Mouse (Mus musculus): Measurements from ENCODE around the gene Cbfa2t3. TPM values are rescaled to one million over a fixed set of nuclear protein-coding genes. Genes with fewer than 3 reads are reported as not detected.

Gene Cbfa2t3
- total and polyA plus RNA-seq, 2 experiments from 2014 or later = 10.0 to 12.6 TPM

DNA sequence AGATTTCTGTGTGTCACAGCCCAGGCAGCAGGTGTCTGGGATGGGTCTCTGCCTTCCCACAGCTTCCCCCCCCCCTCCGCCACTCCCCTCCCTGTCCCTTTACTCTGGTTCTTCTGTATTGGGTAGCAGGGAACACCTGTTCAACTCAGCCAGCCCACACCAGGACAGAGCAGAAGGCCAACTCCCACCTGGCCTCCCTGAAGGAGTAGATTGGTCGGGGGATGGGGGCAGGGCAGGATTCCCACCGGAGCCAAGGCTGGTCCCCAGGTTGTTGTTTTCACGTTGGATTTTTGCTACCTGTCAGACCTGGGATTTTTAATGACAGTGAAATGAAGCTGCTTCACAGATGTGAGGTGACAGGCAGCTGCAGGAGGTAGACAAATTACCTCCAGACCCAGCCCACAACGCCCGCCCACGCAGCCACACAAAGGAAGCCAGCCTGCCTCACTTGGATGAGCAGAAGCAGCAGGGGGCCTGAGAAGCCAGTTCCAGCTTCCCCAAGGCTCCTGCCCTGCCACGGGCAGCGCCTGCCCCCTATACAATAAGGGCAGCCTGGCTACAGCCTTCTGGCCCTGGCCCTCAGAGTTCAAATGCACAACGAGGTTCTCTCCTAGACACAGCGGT lies 40.3 kb upstream of the Cbfa2t3 start:
- ATAC-seq (no peak), DNase-seq (ENCODE audit: low spot score) (peak; percentile 66)
- Histone ChIP-seq H3K27ac (peak overlapping the region; percentile 45; the same call in 1 of the 2 replicates), H3K4me2 (ENCODE audit: low read depth, low read length) (no peak overlapping the region), H3K27me3 (ENCODE audit: insufficient read depth, low read length) (no peaks in the 10 kb centered on the region), H3K4me3 (ENCODE audit: low read length) (no peak overlapping the region), H3K9ac (replicated peaks; ENCODE audit: low read length) (0 out of 2 replicates have a peak overlapping the region, but pooled peaks have one; percentile 4), H3K4me1 (ENCODE audit: insufficient read depth, low read length) (peaks cover 37% of the 10 kb centered on the region), H3K9me3 (ENCODE audit: low read length) (no peaks in the 10 kb centered on the region), H3K36me3 (ENCODE audit: insufficient read depth, low read length) (no peaks in the 10 kb centered on the region)
- WGBS = 11% methylated on average over 11 of the region's 11 CpGs
- no peak for TF ChIP-seq CTCF (IDR thresholded peaks at IDR 0.05; ENCODE audit: low read depth)

DNA sequence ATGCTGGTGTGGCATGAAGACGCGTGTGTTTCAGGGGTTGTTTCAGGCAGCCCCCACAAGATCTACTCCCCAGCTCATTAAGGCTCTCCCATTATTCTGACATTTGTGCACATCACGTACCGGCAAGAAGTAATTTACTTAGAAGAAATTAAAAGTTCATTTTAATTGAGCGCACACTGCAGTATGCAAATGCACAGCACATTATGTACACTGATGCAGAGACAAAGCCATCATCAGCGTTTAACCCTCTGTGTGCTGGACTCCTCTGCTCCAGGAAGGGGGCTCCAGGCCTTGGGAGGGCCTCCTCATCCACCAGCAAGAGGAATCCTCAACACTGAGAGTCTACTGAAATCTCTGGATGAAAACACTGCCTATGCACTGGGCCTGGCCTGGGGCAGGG lies 39.0 kb upstream of the Cbfa2t3 start:
- no peaks in the 10 kb centered on the region for H3K9me3 ChIP-seq (ENCODE audit: low read length)
- no peaks in the 10 kb centered on the region for H3K36me3 ChIP-seq (ENCODE audit: insufficient read depth, low read length)
- no peak for TF ChIP-seq CTCF (IDR thresholded peaks at IDR 0.05; ENCODE audit: low read depth)
- no peaks in the 10 kb centered on the region for H3K27me3 ChIP-seq (ENCODE audit: insufficient read depth, low read length)
- no peak overlapping the region for H3K9ac ChIP-seq (replicated peaks; ENCODE audit: low read length)
- peaks cover 37% of the 10 kb centered on the region for H3K4me1 ChIP-seq (ENCODE audit: insufficient read depth, low read length)
- no peak overlapping the region for H3K4me3 ChIP-seq (ENCODE audit: low read length)
- DNase-seq (ENCODE audit: low spot score) (peak; percentile 36), ATAC-seq (no peak)
- H3K27ac ChIP-seq = 0 out of 2 replicates have a peak overlapping the region, but pooled peaks have one; percentile 45
- no peak overlapping the region for H3K4me2 ChIP-seq (ENCODE audit: low read depth, low read length)
- WGBS = 57% methylated on average over 6 of the region's 6 CpGs

DNA sequence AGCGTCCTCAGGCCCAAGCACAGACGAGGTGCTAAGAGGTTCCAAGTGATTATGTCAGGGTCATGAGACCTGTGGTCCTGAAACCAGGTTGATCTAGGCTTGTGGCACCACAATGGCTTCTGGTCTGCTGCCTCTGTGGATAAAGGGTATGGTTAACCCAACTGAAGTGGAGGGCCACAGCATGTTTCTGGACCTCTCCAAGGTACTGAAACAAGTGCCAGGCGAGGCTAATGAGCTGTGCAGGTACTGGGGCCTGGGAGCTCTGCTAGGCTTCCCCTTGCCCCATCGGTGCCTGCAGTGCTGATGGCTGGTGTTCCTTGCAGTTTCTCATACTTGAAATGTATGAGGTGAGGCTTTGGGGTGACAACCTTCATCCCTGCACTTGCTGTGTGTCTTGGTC lies 38.2 kb upstream of the Cbfa2t3 start:
- no peak for TF ChIP-seq CTCF (IDR thresholded peaks at IDR 0.05; ENCODE audit: low read depth)
- Histone ChIP-seq H3K27me3 (ENCODE audit: insufficient read depth, low read length) (no peaks in the 10 kb centered on the region), H3K4me2 (ENCODE audit: low read depth, low read length) (no peak overlapping the region), H3K4me3 (ENCODE audit: low read length) (no peak overlapping the region), H3K4me1 (ENCODE audit: insufficient read depth, low read length) (peaks cover 33% of the 10 kb centered on the region), H3K27ac (peak overlapping the region; percentile 11; the same call in 1 of the 2 replicates), H3K36me3 (ENCODE audit: insufficient read depth, low read length) (no peaks in the 10 kb centered on the region), H3K9me3 (ENCODE audit: low read length) (no peaks in the 10 kb centered on the region), H3K9ac (replicated peaks; ENCODE audit: low read length) (no peak overlapping the region)
- 61% methylated on average over 4 of the region's 4 CpGs for WGBS
- no peak for DNase-seq (ENCODE audit: low spot score)
- no peak for ATAC-seq

GRCm38 (mm10) chr8:122736623-122737022 lies 37.7 kb upstream of the Cbfa2t3 start:
- no peak overlapping the region for H3K9ac ChIP-seq (replicated peaks; ENCODE audit: low read length)
- no peaks in the 10 kb centered on the region for H3K9me3 ChIP-seq (ENCODE audit: low read length)
- 89% methylated on average over 11 of the region's 11 CpGs for WGBS
- ATAC-seq (no peak), DNase-seq (ENCODE audit: low spot score) (no peak)
- no peaks in the 10 kb centered on the region for H3K36me3 ChIP-seq (ENCODE audit: insufficient read depth, low read length)
- H3K4me3 ChIP-seq (ENCODE audit: low read length) = no peak overlapping the region
- no peaks in the 10 kb centered on the region for H3K27me3 ChIP-seq (ENCODE audit: insufficient read depth, low read length)
- no peak for TF ChIP-seq CTCF (IDR thresholded peaks at IDR 0.05; ENCODE audit: low read depth)
- no peak overlapping the region for H3K4me2 ChIP-seq (ENCODE audit: low read depth, low read length)
- peak overlapping the region; percentile 11; the same call in 1 of the 2 replicates for H3K27ac ChIP-seq
- H3K4me1 ChIP-seq (ENCODE audit: insufficient read depth, low read length) = peaks cover 31% of the 10 kb centered on the region

DNA sequence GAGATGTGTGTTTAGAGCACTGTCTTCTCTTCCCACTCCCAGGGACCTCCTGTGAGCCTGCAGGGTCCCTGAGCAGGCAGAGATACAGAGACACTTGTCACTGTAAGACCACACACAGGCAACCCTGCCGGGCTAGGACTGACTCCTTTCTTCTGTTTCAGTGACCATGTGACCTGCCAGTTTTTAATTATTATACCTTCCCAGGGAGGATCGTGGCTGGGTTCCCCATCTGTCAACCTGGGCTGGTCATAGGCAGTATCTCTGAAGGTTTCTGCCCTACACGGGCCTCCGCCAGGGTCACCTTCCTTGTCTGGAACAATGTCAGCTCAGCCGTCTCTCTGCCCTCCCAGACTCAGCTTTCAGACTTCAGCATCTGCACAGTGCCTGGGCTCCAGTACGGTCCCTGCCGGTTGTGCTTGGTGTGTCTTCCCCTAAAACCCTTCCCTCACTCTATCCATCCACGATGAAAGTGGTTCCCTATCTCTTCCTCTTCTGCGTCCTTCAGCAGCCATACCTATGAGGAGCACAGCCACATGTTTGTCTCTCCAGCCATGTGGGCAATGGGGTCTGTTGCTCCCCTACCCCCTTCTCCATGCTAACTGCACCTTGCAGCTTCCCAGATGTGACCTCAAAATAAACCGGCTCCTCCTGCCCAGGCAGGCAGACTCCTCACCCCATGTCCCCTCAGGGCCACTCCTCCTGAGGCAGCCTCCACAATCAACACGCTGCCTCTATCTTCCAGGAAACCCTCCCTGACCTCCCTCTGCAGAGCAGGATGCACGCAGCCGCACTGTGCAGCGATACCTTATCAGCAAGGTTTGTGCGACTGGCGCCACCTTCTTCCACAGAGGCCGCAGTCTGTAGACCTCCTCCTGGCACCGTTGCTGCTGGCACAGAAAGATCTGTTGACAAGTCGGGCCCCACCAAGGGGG lies 36.9 kb upstream of the Cbfa2t3 start:
- Histone ChIP-seq H3K4me1 (ENCODE audit: insufficient read depth, low read length) (peaks cover 31% of the 10 kb centered on the region), H3K27ac (peak overlapping the region; percentile 45; the same call in 1 of the 2 replicates), H3K27me3 (ENCODE audit: insufficient read depth, low read length) (no peaks in the 10 kb centered on the region), H3K9me3 (ENCODE audit: low read length) (no peaks in the 10 kb centered on the region), H3K4me3 (ENCODE audit: low read length) (no peak overlapping the region), H3K36me3 (ENCODE audit: insufficient read depth, low read length) (no peaks in the 10 kb centered on the region), H3K4me2 (ENCODE audit: low read depth, low read length) (no peak overlapping the region), H3K9ac (replicated peaks; ENCODE audit: low read length) (no peak overlapping the region)
- peak; percentile 18; the same call in 1 of the 2 replicates for ATAC-seq
- DNase-seq (ENCODE audit: low spot score) = peak; percentile 43
- no peak for TF ChIP-seq CTCF (IDR thresholded peaks at IDR 0.05; ENCODE audit: low read depth)
- 43% methylated on average over 19 of the region's 19 CpGs for WGBS

DNA sequence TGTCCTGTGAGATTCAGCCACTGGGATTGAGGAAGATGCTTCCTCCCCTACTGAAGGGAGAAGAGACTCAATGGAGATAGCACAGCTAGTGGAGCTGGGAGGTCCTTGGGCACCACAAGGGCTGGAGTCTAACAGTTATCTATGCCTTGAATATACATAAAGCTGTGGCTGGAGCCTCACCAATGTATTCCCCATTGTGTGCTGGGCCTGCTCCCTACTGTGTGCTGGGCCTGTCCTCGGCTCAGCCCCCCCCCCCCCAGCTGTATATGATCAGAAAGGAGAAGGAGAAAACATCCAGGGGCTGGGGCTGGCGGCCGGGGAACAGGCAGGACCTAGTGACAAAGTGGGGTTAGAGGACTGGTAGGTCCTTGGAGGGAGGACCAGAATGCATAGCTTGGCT lies 36.2 kb upstream of the Cbfa2t3 start:
- no peak for TF ChIP-seq CTCF (IDR thresholded peaks at IDR 0.05; ENCODE audit: low read depth)
- DNase-seq (ENCODE audit: low spot score) = no peak

More for the DNA sequence above, 36.2 kb upstream of the Cbfa2t3 start:
- no peaks in the 10 kb centered on the region for H3K27me3 ChIP-seq (ENCODE audit: insufficient read depth, low read length)
- WGBS = 45% methylated on average over 3 of the region's 3 CpGs
- no peak for ATAC-seq
- H3K4me1 ChIP-seq (ENCODE audit: insufficient read depth, low read length) = peaks cover 31% of the 10 kb centered on the region
- no peak overlapping the region for H3K9ac ChIP-seq (replicated peaks; ENCODE audit: low read length)
- H3K36me3 ChIP-seq (ENCODE audit: insufficient read depth, low read length) = no peaks in the 10 kb centered on the region
- H3K27ac ChIP-seq = peak overlapping the region; percentile 45; the same call in 1 of the 2 replicates
- H3K9me3 ChIP-seq (ENCODE audit: low read length) = no peaks in the 10 kb centered on the region
- no peak overlapping the region for H3K4me2 ChIP-seq (ENCODE audit: low read depth, low read length)
- no peak overlapping the region for H3K4me3 ChIP-seq (ENCODE audit: low read length)

Data from hindbrain, postnatal 0 days (tissue).